ENCODE assay signal across 15 mouse cellular contexts in the genomic region with DNA sequence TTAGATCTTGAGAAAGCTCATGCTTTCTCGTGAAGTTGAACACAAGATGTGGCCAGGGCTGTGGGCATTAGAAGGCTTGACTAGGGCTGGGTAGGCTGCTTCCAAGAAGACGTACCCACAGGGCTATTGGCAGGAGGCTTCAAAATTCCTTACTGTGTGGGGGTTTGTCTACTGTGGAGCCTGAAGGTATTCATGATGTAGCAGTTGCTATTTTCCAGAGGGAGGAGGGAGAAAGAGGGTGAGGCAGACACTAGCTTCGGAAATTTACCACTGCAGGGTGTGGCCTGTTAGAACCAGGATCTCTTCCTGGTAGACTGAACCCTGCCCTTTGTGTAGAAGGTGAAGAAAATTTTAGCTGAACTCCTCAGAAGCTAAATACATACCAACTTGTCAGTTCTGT. TPM values are rescaled to one million over a fixed set of nuclear protein-coding genes. Genes with fewer than 3 reads are reported as not detected.
"Had no signal": no experiment of that assay in that cellular context is flagged by ENCODE, and none has a peak within 500 bp of the region (broad histone marks: within the 10 kb centered on the region; RNA-seq: fewer than 3 reads in every experiment).

No protein-coding gene starts in this region.

- H3K9ac ChIP-seq: liver, embryonic 15.5 days; lung, embryonic 14.5 days; midbrain, embryonic 12.5 days; stomach, embryonic 15.5 days had no signal

- H3K36me3 ChIP-seq: limb, embryonic 10.5 days; liver, embryonic 15.5 days; midbrain, embryonic 12.5 days; stomach, embryonic 15.5 days had no signal

- ATAC-seq: midbrain, embryonic 16.5 days had no signal

- H3K27ac ChIP-seq: left cerebral cortex, adult 2 months; liver, embryonic 15.5 days; macrophage; midbrain, embryonic 12.5 days; stomach, embryonic 15.5 days had no signal

- H3K9me3 ChIP-seq: limb, embryonic 10.5 days; liver, embryonic 15.5 days; midbrain, embryonic 12.5 days; stomach, embryonic 15.5 days had no signal

- DNase-seq: kidney, adult 18-20 months; kidney, postnatal 10 days; kidney, postnatal 4 days; lung, embryonic 14.5 days; lung, postnatal 14 days; right cerebral cortex, postnatal 14 days; thymus, postnatal 14 days had no signal

- H3K4me2 ChIP-seq: liver, embryonic 11.5 days; liver, embryonic 15.5 days; lung, embryonic 14.5 days; midbrain, embryonic 12.5 days; stomach, embryonic 15.5 days had no signal

- H3K4me3 ChIP-seq: left cerebral cortex, adult 2 months; limb, embryonic 10.5 days; liver, embryonic 15.5 days; midbrain, embryonic 12.5 days; stomach, embryonic 15.5 days had no signal

- H3K27me3 ChIP-seq: stomach, embryonic 15.5 days had no signal

RNA-seq across cellular contexts. Expression of gene Aldh1a3, which starts 19.5 kb away (rescaled TPM):
- polyA plus RNA-seq: macrophage had no signal
